Mouse (Mus musculus) cerebellum, adult 2 months (tissue): ENCODE data around the gene Atxn1.

Experiments
- CTCF ChIP-seq: fragments of 200-500 bp; IDR thresholded peaks from 2 replicates; pipeline ENCODE4 v1.5.1; 2011; ENCODE audit warnings: low read depth, mild to moderate bottlenecking, control low read depth, low read length, moderate library complexity, borderline replicate concordance; ENCODE audit not compliant: insufficient read depth
- POLR2A ChIP-seq: fragments of 200-500 bp; IDR thresholded peaks from 2 replicates; pipeline ENCODE4 v1.6.1; 2011; ENCODE audit warnings: low read length, control low read depth, borderline replicate concordance; ENCODE audit not compliant: insufficient read depth

GRCm38 (mm10) chr13:45559258-45559657 is 405.6 kb downstream of the Atxn1 start:
- TF ChIP-seq CTCF (no peak), POLR2A (no peak)
